Mouse (Mus musculus) spleen, adult 2 months (tissue): ENCODE results near the gene Tcaim.

Experiments used
- CTCF ChIP-seq: fragments of 200-500 bp; IDR thresholded peaks from 2 replicates; pipeline ENCODE4 v1.5.1; 2011; ENCODE audit warnings: mild to moderate bottlenecking, inconsistent platforms; ENCODE audit not compliant: insufficient read depth, insufficient read length, insufficient replicate concordance; ENCODE audit errors: extremely low read depth
- POLR2A ChIP-seq: fragments of 200-500 bp; IDR thresholded peaks from 2 replicates; pipeline ENCODE4 v1.6.1; 2011; ENCODE audit warnings: low read depth, low read length, inconsistent platforms

DNA sequence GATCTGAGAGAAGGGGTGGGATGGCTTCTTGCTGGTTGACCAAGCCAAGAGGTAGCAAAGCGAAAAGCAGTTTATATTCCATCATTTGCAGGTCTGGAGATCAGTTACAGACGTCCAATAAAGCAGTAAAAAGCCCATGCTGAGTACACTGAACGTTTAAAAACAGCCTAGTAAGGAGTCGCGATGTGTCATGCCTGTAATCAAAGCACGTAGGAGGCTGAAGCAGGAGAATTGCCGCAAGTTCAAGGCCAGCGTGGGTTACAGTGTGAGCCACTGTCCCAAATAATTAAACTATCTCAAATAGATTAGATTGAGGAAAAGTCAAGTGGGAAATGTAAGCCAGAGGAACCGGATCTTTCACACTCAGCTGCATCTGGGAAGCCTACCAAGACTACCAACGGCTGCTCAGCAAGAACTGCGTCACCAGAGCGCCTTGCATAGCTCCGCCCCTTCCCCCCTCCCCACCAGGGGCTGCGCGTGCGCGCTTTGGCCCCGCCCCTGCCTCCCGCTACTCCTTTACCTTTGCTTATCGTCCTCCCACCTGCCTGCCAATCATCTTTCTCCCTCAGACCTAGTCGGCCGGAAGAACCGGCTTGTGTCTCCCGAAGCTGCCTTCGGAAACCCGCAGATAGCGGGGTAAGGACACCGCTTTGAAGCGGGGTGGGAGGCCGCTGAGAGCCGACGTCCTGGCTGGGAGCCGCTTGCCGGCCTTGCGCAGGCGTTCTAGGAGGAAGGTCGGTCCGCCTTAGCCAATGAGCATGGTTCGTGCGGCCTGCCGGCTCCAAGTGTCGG, at the start of gene Tcaim:
- no peak for TF ChIP-seq CTCF
- no peak; the same call in 1 of the 2 replicates for TF ChIP-seq POLR2A
